Mouse (Mus musculus) liver, adult (tissue): ENCODE results near the gene Ccdc171.

Source experiments
- GATA4 ChIP-seq: IDR thresholded peaks from 2 replicates; pipeline ENCODE4 v1.6.1; 2014; ENCODE audit warnings: mild to moderate bottlenecking, low read length; ENCODE audit not compliant: insufficient replicate concordance

Ccdc171 gene

GRCm38 (mm10) chr4:83800402-83800801, 275.1 kb downstream of the Ccdc171 start:
- TF ChIP-seq GATA4, result no peak

- TF ChIP-seq GATA4, result no peak
Measured at GRCm38 (mm10) chr4:83816925-83817324, 291.6 kb downstream of the Ccdc171 start.

GRCm38 (mm10) chr4:83829718-83830459, 304.5 kb downstream of the Ccdc171 start:
- no peak for TF ChIP-seq GATA4

- no peak for TF ChIP-seq GATA4
Measured at GRCm38 (mm10) chr4:83830891-83831880, 305.8 kb downstream of the Ccdc171 start.

GRCm38 (mm10) chr4:83839077-83839476, 313.7 kb downstream of the Ccdc171 start:
- TF ChIP-seq GATA4, result no peak

- TF ChIP-seq GATA4, result no peak
Measured at GRCm38 (mm10) chr4:83846304-83846703, 321.0 kb downstream of the Ccdc171 start.

- no peak for TF ChIP-seq GATA4
Measured at GRCm38 (mm10) chr4:83853885-83854284, 328.5 kb downstream of the Ccdc171 start.

- TF ChIP-seq GATA4, result no peak
Measured at GRCm38 (mm10) chr4:83861706-83862105, 336.4 kb downstream of the Ccdc171 start.

- TF ChIP-seq GATA4, result no peak
Measured at GRCm38 (mm10) chr4:83862295-83862694, 336.9 kb downstream of the Ccdc171 start.

- TF ChIP-seq GATA4, result no peak
Measured at GRCm38 (mm10) chr4:83876600-83876999, 351.3 kb downstream of the Ccdc171 start.

- TF ChIP-seq GATA4, result no peak
Measured at GRCm38 (mm10) chr4:83878236-83878635, 352.9 kb downstream of the Ccdc171 start.

GRCm38 (mm10) chr4:83888459-83889054, 363.2 kb downstream of the Ccdc171 start:
- TF ChIP-seq GATA4, result no peak

- TF ChIP-seq GATA4, result no peak
Measured at GRCm38 (mm10) chr4:83902081-83902645, 376.8 kb downstream of the Ccdc171 start.
